ENCODE assay signal across 9 mouse cellular contexts in the genomic region with DNA sequence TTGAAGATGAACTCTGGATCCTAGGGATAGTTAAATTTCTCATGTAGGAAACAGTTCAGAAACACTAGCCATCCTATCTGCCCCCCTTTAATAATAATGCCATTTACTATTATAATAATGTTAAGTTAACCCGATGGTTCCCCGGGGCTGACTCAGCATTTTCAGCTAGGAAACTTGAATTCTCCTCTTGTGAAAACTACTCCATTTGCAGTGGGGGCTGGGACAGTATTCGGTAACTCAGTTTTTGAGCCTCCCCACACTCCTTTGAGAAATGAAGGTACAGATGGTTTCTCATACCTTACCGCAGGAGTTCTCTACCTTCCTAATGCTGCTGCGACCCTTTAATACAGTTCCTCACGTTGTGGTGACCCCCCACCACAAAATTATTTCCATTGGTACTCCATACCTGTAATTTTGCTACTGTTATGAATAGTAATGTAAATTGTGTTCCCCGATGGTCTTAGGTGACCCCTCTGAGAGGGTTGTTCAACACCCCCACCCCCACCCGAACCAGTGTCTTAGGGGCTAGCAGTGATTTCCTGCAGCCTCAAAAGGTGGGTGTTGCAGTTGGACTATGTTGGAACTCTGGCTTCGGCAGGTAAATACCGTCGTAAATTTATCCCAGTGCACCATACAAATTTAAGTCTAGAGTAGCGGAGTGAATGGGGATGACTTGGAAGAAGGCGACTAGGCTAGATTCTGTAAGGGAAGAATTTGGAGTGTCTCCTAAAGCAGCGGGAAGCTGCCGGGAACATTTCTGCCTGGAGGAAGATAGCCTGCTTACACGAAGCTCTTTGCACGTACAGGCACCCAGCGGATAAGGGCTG. TPM values are rescaled to one million over a fixed set of nuclear protein-coding genes. Genes with fewer than 3 reads are reported as not detected.
DNase-seq lines count a peak whose midpoint lies in the region; ATAC-seq lines count a peak whose summit lies in the region.
"Had no signal": no experiment of that assay in that cellular context is flagged by ENCODE, and none has a peak within 500 bp of the region (broad histone marks: within the 10 kb centered on the region; RNA-seq: fewer than 3 reads in every experiment).

No protein-coding gene starts in this region.

- peaks cover 12 to 42% of the 10 kb centered on the region in 2 experiments for H3K4me1 ChIP-seq in heart, embryonic 14.5 days (ENCODE audit: control insufficient read depth in 2 of 2, insufficient read depth in 2 of 2, low read length in 2 of 2)
- peaks cover 13% of the 10 kb centered on the region for H3K4me1 ChIP-seq in brown adipose tissue, adult 24 weeks (ENCODE audit: control insufficient read depth, insufficient read depth, insufficient read length, low read length)
- H3K4me1 ChIP-seq in hindbrain, embryonic 10.5 days (replicated peaks): peaks cover 17% of the 10 kb centered on the region
- H3K4me1 ChIP-seq in midbrain, embryonic 10.5 days: peaks cover 25% of the 10 kb centered on the region

- H3K4me2 ChIP-seq in heart, embryonic 14.5 days (ENCODE audit: low read length): peak overlapping the region; percentile 89

- peak overlapping the region in 1 of 2 experiments; percentile 79; a peak in 1 of 4 replicates for H3K27ac ChIP-seq in heart, embryonic 14.5 days (replicated peaks in 1 of 2; ENCODE audit: control insufficient read depth in 1 of 2, insufficient read depth in 1 of 2, low read depth in 2 of 2, low read length in 2 of 2)
- no peak overlapping the region for H3K27ac ChIP-seq in brown adipose tissue, adult 24 weeks (replicated peaks; ENCODE audit: low read depth, low read length)
- peak overlapping the region; percentile 97 for H3K27ac ChIP-seq in hindbrain, embryonic 10.5 days
- peak overlapping the region; percentile 97 for H3K27ac ChIP-seq in midbrain, embryonic 10.5 days (replicated peaks)
- H3K27ac ChIP-seq: macrophage had no signal

- intact Hi-C loops in heart, postnatal 14 days (cut with DNase I): loop anchor here (2.0 kb wide), 2 partner anchors 52 to 148 kb away; no protein-coding TSS in a partner anchor

- H3K27me3 ChIP-seq in heart, embryonic 14.5 days (ENCODE audit: control insufficient read depth, insufficient read depth, low read length): no peaks in the 10 kb centered on the region
- no peaks in the 10 kb centered on the region for H3K27me3 ChIP-seq in hindbrain, embryonic 10.5 days (ENCODE audit: insufficient read depth, poor library complexity, severe bottlenecking)
- H3K27me3 ChIP-seq in midbrain, embryonic 10.5 days (ENCODE audit: low read depth, poor library complexity, severe bottlenecking): no peaks in the 10 kb centered on the region

- no peak for ATAC-seq in heart, embryonic 14.5 days (ENCODE audit: insufficient number of reproducible peaks, insufficient read depth, low FRiP score, low read depth)

- 35% methylated on average over 18 of the region's 18 CpGs for WGBS in heart, embryonic 14.5 days
- WGBS in hindbrain, embryonic 10.5 days: 35% methylated on average over 18 of the region's 18 CpGs
- 38% methylated on average over 18 of the region's 18 CpGs for WGBS in midbrain, embryonic 10.5 days

- no peaks in the 10 kb centered on the region for H3K9me3 ChIP-seq in heart, embryonic 14.5 days (ENCODE audit: control insufficient read depth, low read length)
- H3K9me3 ChIP-seq in hindbrain, embryonic 10.5 days: no peaks in the 10 kb centered on the region
- H3K9me3 ChIP-seq in midbrain, embryonic 10.5 days (replicated peaks): no peaks in the 10 kb centered on the region

- no peak for DNase-seq in heart, postnatal 14 days
- no peak for DNase-seq in hindbrain, embryonic 10.5 days (ENCODE audit: low spot score)
- no peak for DNase-seq in midbrain, embryonic 10.5 days (ENCODE audit: low spot score)
- no peak for DNase-seq in embryo, embryonic 9.5 days (ENCODE audit: extremely low spot score)
- DNase-seq in frontal cortex, postnatal 25 days (ENCODE audit: low spot score in 2 of 2): no peak
- DNase-seq in adrenal gland, adult (ENCODE audit: inconsistent age in 2 of 2, low spot score in 1 of 2): no peak

- H3K36me3 ChIP-seq in heart, embryonic 14.5 days (ENCODE audit: control insufficient read depth, insufficient read depth, low read length): peaks cover 9% of the 10 kb centered on the region; the same call in 1 of the 2 replicates
- H3K36me3 ChIP-seq in hindbrain, embryonic 10.5 days: peaks cover 13% of the 10 kb centered on the region; the same call in 1 of the 2 replicates
- H3K36me3 ChIP-seq in midbrain, embryonic 10.5 days: peaks cover 17% of the 10 kb centered on the region

- H3K4me3 ChIP-seq in heart, embryonic 14.5 days (ENCODE audit: control insufficient read depth in 1 of 2, insufficient read depth in 1 of 2, low read depth in 1 of 2, low read length in 2 of 2): peak overlapping the region; percentile 98 to 100
- H3K4me3 ChIP-seq in brown adipose tissue, adult 24 weeks (ENCODE audit: insufficient read depth, low read depth, low read length): peak overlapping the region; percentile 60
- peak overlapping the region; percentile 85 for H3K4me3 ChIP-seq in hindbrain, embryonic 10.5 days
- peak overlapping the region; percentile 100 for H3K4me3 ChIP-seq in midbrain, embryonic 10.5 days

- H3K9ac ChIP-seq in heart, embryonic 14.5 days (ENCODE audit: low read length): peak overlapping the region; percentile 97

RNA-seq across cellular contexts. Expression of a gene that starts 0.6 kb away (rescaled TPM):
- 38.6 and 44.6 TPM in 2 replicates for polyA plus RNA-seq in heart, embryonic 14.5 days (2014; fragmentation: Nextera tagmentation; extraction: Ambion mirVana)
- total RNA-seq in heart, postnatal 14 days (2021): 10 to 100 TPM; 34.0 to 36.7 TPM
- 24.7 and 26.5 TPM in 2 replicates for polyA plus RNA-seq in brown adipose tissue, adult 24 weeks (2012; ENCODE audit: insufficient read depth, insufficient read length, missing spikeins)
- 27.6 and 34.5 TPM in 2 replicates for polyA plus RNA-seq in hindbrain, embryonic 10.5 days (2016; fragmentation: Nextera tagmentation; extraction: Ambion mirVana)
- polyA plus RNA-seq in midbrain, embryonic 10.5 days (2016; fragmentation: Nextera tagmentation; extraction: Ambion mirVana): 32.0 and 33.5 TPM in 2 replicates
